Mouse (Mus musculus) neural tube, embryonic 15.5 days (tissue): ENCODE data around the gene Lysmd3. TPM values are rescaled to one million over a fixed set of nuclear protein-coding genes. Genes with fewer than 3 reads are reported as not detected.
A peak's percentile ranks its signal among the peaks of the same experiment; 100 is the strongest.

Experiments used
- ATAC-seq: fragments of 200-750 bp; cut with Nextera tagmentation; 2 replicates; pipeline ENCODE4 v1.8.0; 2017; ENCODE audit warnings: mild to moderate bottlenecking, moderate TSS enrichment, moderate library complexity; ENCODE audit not compliant: low FRiP score
- H3K27ac ChIP-seq: fragments of 300-500 bp; sonication (generic); replicated peaks from 2 replicates; pipeline ENCODE4 v1.5.1; 2015; ENCODE audit warnings: mild to moderate bottlenecking, inconsistent platforms
- H3K27me3 ChIP-seq: fragments of 300-500 bp; sonication (generic); replicated peaks from 2 replicates; pipeline ENCODE4 v1.6.1; 2015; ENCODE audit warnings: inconsistent platforms
- H3K36me3 ChIP-seq: fragments of 300-500 bp; sonication (generic); 2 replicates; pipeline ENCODE4 v1.6.1; 2015; ENCODE audit warnings: inconsistent platforms
- H3K4me1 ChIP-seq: fragments of 300-500 bp; sonication (generic); 2 replicates; pipeline ENCODE4 v1.6.1; 2015; ENCODE audit warnings: inconsistent platforms
- H3K4me2 ChIP-seq: fragments of 300-500 bp; sonication (generic); 2 replicates; pipeline ENCODE4 v1.6.1; 2015; ENCODE audit warnings: inconsistent platforms, mild to moderate bottlenecking, moderate library complexity
- H3K4me3 ChIP-seq: fragments of 300-500 bp; sonication (generic); replicated peaks from 2 replicates; pipeline ENCODE4 v1.5.1; 2015; ENCODE audit warnings: mild to moderate bottlenecking, inconsistent platforms
- H3K9ac ChIP-seq: fragments of 300-500 bp; sonication (generic); replicated peaks from 2 replicates; pipeline ENCODE4 v1.6.1; 2015; ENCODE audit warnings: mild to moderate bottlenecking, inconsistent platforms
- H3K9me3 ChIP-seq: fragments of 300-500 bp; sonication (generic); replicated peaks from 2 replicates; pipeline ENCODE4 v1.6.1; 2016; ENCODE audit warnings: inconsistent platforms
- WGBS: fragments of 180-500 bp; shearing (Covaris S2); methylation state at CpG from one replicate; pipeline ENCODE4 v1.1.7; 2015; ENCODE audit warnings: mixed read lengths; 5-methylcytosine and 5-hydroxymethylcytosine counted together
- polyA plus RNA-seq: library from polyadenylated mRNA; unstranded; fragments of >200 nt; fragmentation: Nextera tagmentation; extraction: Ambion mirVana; gene quantifications from 2 replicates; pipeline ENCODE4 v1.2.1, GENCODE M21; 2015

Gene Lysmd3
- polyA plus RNA-seq, 1 experiment from 2014 or later: 17.6 TPM

DNA sequence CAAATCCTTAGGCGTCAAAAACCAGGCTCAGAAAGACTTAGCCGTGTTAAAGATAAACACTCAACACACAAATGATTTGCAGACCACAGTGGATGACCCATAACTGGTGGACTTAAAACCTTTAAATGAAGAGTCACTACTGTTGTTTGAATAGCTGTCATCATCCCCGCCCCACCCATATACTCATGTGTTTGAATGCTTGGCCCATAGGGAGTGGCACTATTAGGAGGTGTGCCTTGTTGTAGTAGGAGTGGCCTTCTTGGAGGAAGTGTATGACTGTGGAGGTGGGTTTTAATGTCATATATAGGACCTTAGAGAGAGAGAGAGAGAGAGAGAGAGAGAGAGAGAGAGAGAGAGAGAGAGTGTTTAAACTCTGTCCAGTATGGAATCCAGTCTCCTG lies 25.6 kb downstream of the Lysmd3 start:
- no peak overlapping the region for H3K27ac ChIP-seq
- WGBS: 96% methylated on average over 3 of the region's 3 CpGs
- H3K9ac ChIP-seq: no peak overlapping the region
- no peak for ATAC-seq
- no peak overlapping the region for H3K4me2 ChIP-seq
- H3K4me3 ChIP-seq: no peak overlapping the region
- H3K9me3 ChIP-seq: no peaks in the 10 kb centered on the region
- H3K27me3 ChIP-seq: no peaks in the 10 kb centered on the region
- H3K36me3 ChIP-seq: no peaks in the 10 kb centered on the region
- H3K4me1 ChIP-seq: no peaks in the 10 kb centered on the region

- H3K4me2 ChIP-seq: no peak overlapping the region
- no peak for ATAC-seq
- no peak overlapping the region for H3K27ac ChIP-seq
- H3K4me1 ChIP-seq: no peaks in the 10 kb centered on the region
- no peaks in the 10 kb centered on the region for H3K9me3 ChIP-seq
- H3K27me3 ChIP-seq: no peaks in the 10 kb centered on the region
- no peaks in the 10 kb centered on the region for H3K36me3 ChIP-seq
- H3K9ac ChIP-seq: no peak overlapping the region
- 96% methylated on average over 5 of the region's 5 CpGs for WGBS
- no peak overlapping the region for H3K4me3 ChIP-seq
These were observed 26.8 kb downstream of the Lysmd3 start for GRCm38 (mm10) chr13:81684258-81684657.

GRCm38 (mm10) chr13:81684884-81685283 lies 27.4 kb downstream of the Lysmd3 start:
- Histone ChIP-seq H3K4me2 (no peak overlapping the region), H3K27ac (no peak overlapping the region), H3K9ac (no peak overlapping the region), H3K36me3 (peaks cover 5% of the 10 kb centered on the region; the same call in 1 of the 2 replicates), H3K4me3 (no peak overlapping the region), H3K4me1 (no peaks in the 10 kb centered on the region), H3K9me3 (no peaks in the 10 kb centered on the region), H3K27me3 (no peaks in the 10 kb centered on the region)
- ATAC-seq: no peak
- WGBS: 93% methylated on average over 3 of the region's 3 CpGs

GRCm38 (mm10) chr13:81689587-81689986 lies 32.1 kb downstream of the Lysmd3 start:
- Histone ChIP-seq H3K27ac (no peak overlapping the region), H3K27me3 (no peaks in the 10 kb centered on the region), H3K4me1 (0 out of 2 replicates have a peak, but pooled peaks cover 2% of the 10 kb centered on the region), H3K9me3 (no peaks in the 10 kb centered on the region), H3K9ac (no peak overlapping the region), H3K4me3 (no peak overlapping the region), H3K4me2 (no peak overlapping the region), H3K36me3 (peaks cover 5% of the 10 kb centered on the region; the same call in 1 of the 2 replicates)
- no peak for ATAC-seq
- WGBS: 92% methylated on average over 3 of the region's 3 CpGs

GRCm38 (mm10) chr13:81690477-81690876 lies 33.0 kb downstream of the Lysmd3 start:
- Histone ChIP-seq H3K9me3 (no peaks in the 10 kb centered on the region), H3K27me3 (no peaks in the 10 kb centered on the region), H3K36me3 (peaks cover 5% of the 10 kb centered on the region; the same call in 1 of the 2 replicates), H3K9ac (no peak overlapping the region), H3K4me3 (no peak overlapping the region), H3K4me1 (0 out of 2 replicates have a peak, but pooled peaks cover 2% of the 10 kb centered on the region), H3K27ac (no peak overlapping the region), H3K4me2 (no peak overlapping the region)
- 85% methylated on average over 10 of the region's 10 CpGs for WGBS
- ATAC-seq: no peak

- Histone ChIP-seq H3K9ac (no peak overlapping the region), H3K27me3 (no peaks in the 10 kb centered on the region), H3K4me2 (no peak overlapping the region), H3K4me1 (0 out of 2 replicates have a peak, but pooled peaks cover 2% of the 10 kb centered on the region), H3K36me3 (peaks cover 5% of the 10 kb centered on the region; the same call in 1 of the 2 replicates), H3K9me3 (no peaks in the 10 kb centered on the region), H3K4me3 (no peak overlapping the region), H3K27ac (no peak overlapping the region)
- ATAC-seq: no peak
- 47% methylated on average over 9 of the region's 9 CpGs for WGBS
These were observed 34.1 kb downstream of the Lysmd3 start for GRCm38 (mm10) chr13:81691606-81692005.

DNA sequence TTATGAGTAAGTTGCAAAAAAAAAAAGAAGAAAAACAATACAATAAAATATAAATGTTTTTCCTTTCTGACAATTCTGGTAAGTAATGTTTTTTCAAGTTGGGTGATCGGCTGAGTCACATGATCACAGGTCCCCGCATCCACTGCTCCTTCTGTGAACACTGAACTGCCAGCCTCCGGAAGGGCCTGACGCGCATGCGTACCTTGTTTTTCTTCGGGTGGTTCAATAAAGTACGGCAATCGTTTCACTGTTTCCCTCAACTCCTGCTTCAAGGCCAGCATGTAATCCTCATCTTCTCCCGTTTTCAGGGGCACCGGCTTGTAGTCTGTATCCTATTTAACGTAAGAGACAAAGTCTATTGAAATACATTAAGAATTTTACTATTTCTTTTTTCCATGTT lies 37.0 kb downstream of the Lysmd3 start:
- Histone ChIP-seq H3K36me3 (peaks cover 4% of the 10 kb centered on the region; the same call in 1 of the 2 replicates), H3K9me3 (no peaks in the 10 kb centered on the region), H3K9ac (no peak overlapping the region), H3K27ac (no peak overlapping the region), H3K27me3 (no peaks in the 10 kb centered on the region), H3K4me1 (0 out of 2 replicates have a peak, but pooled peaks cover 2% of the 10 kb centered on the region), H3K4me2 (no peak overlapping the region), H3K4me3 (no peak overlapping the region)
- WGBS: 92% methylated on average over 12 of the region's 12 CpGs
- ATAC-seq: no peak

GRCm38 (mm10) chr13:81703148-81703547 lies 45.7 kb downstream of the Lysmd3 start:
- Histone ChIP-seq H3K4me1 (no peaks in the 10 kb centered on the region), H3K27me3 (no peaks in the 10 kb centered on the region), H3K9ac (no peak overlapping the region), H3K27ac (no peak overlapping the region), H3K9me3 (no peaks in the 10 kb centered on the region), H3K4me3 (no peak overlapping the region), H3K36me3 (no peaks in the 10 kb centered on the region), H3K4me2 (no peak overlapping the region)
- ATAC-seq: no peak
- 60% methylated on average over 7 of the region's 7 CpGs for WGBS

DNA sequence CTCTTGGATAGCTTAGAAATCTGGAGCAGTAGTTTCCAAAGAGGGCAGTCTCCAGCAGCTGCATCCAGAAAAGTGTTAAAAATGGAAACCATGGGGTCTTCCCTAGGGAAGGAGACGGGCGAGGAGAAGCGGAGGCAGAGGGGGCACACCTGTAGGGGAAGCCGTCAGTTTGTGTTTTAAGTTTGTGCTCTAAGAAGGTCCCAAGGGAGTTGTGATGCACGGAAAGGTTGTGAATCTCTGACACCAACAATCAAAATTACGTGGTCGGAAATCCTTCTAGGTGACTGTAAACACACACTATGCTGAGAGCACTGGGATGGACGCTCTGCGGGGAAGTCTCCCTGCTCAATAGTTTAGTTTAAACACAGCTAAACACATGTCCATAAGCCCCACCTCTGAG lies 46.2 kb downstream of the Lysmd3 start:
- Histone ChIP-seq H3K9me3 (no peaks in the 10 kb centered on the region), H3K4me2 (no peak overlapping the region), H3K27ac (no peak overlapping the region), H3K4me1 (no peaks in the 10 kb centered on the region), H3K4me3 (no peak overlapping the region), H3K9ac (no peak overlapping the region), H3K36me3 (no peaks in the 10 kb centered on the region), H3K27me3 (no peaks in the 10 kb centered on the region)
- no peak for ATAC-seq
- 82% methylated on average over 9 of the region's 9 CpGs for WGBS

- no peaks in the 10 kb centered on the region for H3K27me3 ChIP-seq
- H3K4me3 ChIP-seq: no peak overlapping the region
- H3K36me3 ChIP-seq: no peaks in the 10 kb centered on the region
- H3K4me2 ChIP-seq: no peak overlapping the region
- no peak for ATAC-seq
- no peaks in the 10 kb centered on the region for H3K9me3 ChIP-seq
- WGBS: 96% methylated on average over 5 of the region's 5 CpGs
- H3K4me1 ChIP-seq: peaks cover 9% of the 10 kb centered on the region
- H3K27ac ChIP-seq: no peak overlapping the region
- no peak overlapping the region for H3K9ac ChIP-seq
These were observed 48.8 kb downstream of the Lysmd3 start for GRCm38 (mm10) chr13:81706311-81706710.

DNA sequence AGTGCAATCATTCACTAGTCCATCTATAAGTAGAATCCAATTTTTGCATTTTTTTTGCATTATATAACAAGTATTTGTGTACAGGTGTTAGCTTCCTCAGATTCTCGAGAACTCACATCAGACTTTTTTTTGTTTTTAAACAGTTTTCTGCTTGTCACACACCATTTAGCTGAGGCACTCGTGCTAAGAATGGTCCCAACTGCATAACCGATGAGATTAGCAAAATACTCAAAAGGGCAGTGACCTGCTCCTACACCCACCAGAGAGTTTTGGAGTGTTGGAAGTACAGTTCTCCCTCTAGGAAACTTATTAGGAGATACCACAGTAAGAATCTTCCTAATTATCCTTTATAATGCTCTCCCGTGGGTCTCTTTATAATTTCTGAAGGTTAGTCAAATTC lies 52.3 kb downstream of the Lysmd3 start:
- H3K9me3 ChIP-seq: no peaks in the 10 kb centered on the region
- H3K4me2 ChIP-seq: peak overlapping the region; percentile 89
- no peaks in the 10 kb centered on the region for H3K36me3 ChIP-seq
- H3K4me1 ChIP-seq: peaks cover 25% of the 10 kb centered on the region
- 36% methylated on average over 4 of the region's 4 CpGs for WGBS
- H3K27me3 ChIP-seq: no peaks in the 10 kb centered on the region
- H3K9ac ChIP-seq: no peak overlapping the region
- no peak overlapping the region for H3K27ac ChIP-seq
- no peak for ATAC-seq
- peak overlapping the region; percentile 96 for H3K4me3 ChIP-seq

GRCm38 (mm10) chr13:81710266-81710665 lies 52.8 kb downstream of the Lysmd3 start:
- H3K4me1 ChIP-seq: peaks cover 25% of the 10 kb centered on the region
- peak overlapping the region; percentile 89 for H3K4me2 ChIP-seq
- ATAC-seq: no peak

More at GRCm38 (mm10) chr13:81710266-81710665, 52.8 kb downstream of the Lysmd3 start:
- H3K27ac ChIP-seq: no peak overlapping the region
- no peaks in the 10 kb centered on the region for H3K36me3 ChIP-seq
- H3K4me3 ChIP-seq: peak overlapping the region; percentile 96
- H3K9me3 ChIP-seq: no peaks in the 10 kb centered on the region
- H3K9ac ChIP-seq: peak overlapping the region; percentile 85
- WGBS: 0% methylated on average over 7 of the region's 7 CpGs
- no peaks in the 10 kb centered on the region for H3K27me3 ChIP-seq
